Mouse (Mus musculus) intestine, embryonic 14.5 days (tissue): Measurements from ENCODE around the gene Nav1. TPM values are rescaled to one million over a fixed set of nuclear protein-coding genes. Genes with fewer than 3 reads are reported as not detected.

Source experiments
- ATAC-seq: fragments of 200-750 bp; cut with Nextera tagmentation; replicated peaks from 2 replicates; pipeline ENCODE4 v1.8.0; 2017; ENCODE audit warnings: low read depth, moderate number of reproducible peaks, moderate TSS enrichment, moderate library complexity; ENCODE audit not compliant: low FRiP score, low TSS enrichment
- DNase-seq: peaks from one replicate; pipeline ENCODE4 v3.0.0-alpha.2; 2018; ENCODE audit warnings: low spot score
- H3K27ac ChIP-seq: fragments of 300-500 bp; sonication (generic); 2 replicates; pipeline ENCODE4 v1.5.1; 2014; ENCODE audit warnings: low read depth, mild to moderate bottlenecking, control low read depth
- H3K27me3 ChIP-seq: fragments of 300-500 bp; sonication (generic); replicated peaks from 2 replicates; pipeline ENCODE4 v1.6.1; 2014; ENCODE audit warnings: low read length, control low read depth; ENCODE audit not compliant: control insufficient read depth, insufficient read depth
- H3K36me3 ChIP-seq: fragments of 300-500 bp; sonication (generic); 2 replicates; pipeline ENCODE4 v1.6.1; 2014; ENCODE audit warnings: low read length, control low read depth; ENCODE audit not compliant: control insufficient read depth, insufficient read depth
- H3K4me1 ChIP-seq: fragments of 300-500 bp; sonication (generic); replicated peaks from 2 replicates; pipeline ENCODE4 v1.6.1; 2014; ENCODE audit warnings: low read length, control low read depth, mixed read lengths; ENCODE audit not compliant: control insufficient read depth, insufficient read depth
- H3K4me2 ChIP-seq: fragments of 300-500 bp; sonication (generic); 2 replicates; pipeline ENCODE4 v1.6.1; 2014; ENCODE audit warnings: low read length
- H3K4me3 ChIP-seq: fragments of 300-500 bp; sonication (generic); 2 replicates; pipeline ENCODE4 v1.5.1; 2014; ENCODE audit warnings: low read depth, low read length, control low read depth, mixed read lengths
- H3K9ac ChIP-seq: fragments of 300-500 bp; sonication (generic); 2 replicates; pipeline ENCODE4 v1.6.1; 2014; ENCODE audit warnings: mild to moderate bottlenecking, low read length
- H3K9me3 ChIP-seq: fragments of 300-500 bp; sonication (generic); 2 replicates; pipeline ENCODE4 v1.6.1; 2016; ENCODE audit warnings: low read length, control low read depth; ENCODE audit not compliant: control insufficient read depth
- WGBS: fragments of 180-500 bp; shearing (Covaris S2); extraction: QIAGEN DNeasy Blood & Tissue Kit; methylation state at CpG from one replicate; pipeline ENCODE4 v1.1.7; 2014; 5-methylcytosine and 5-hydroxymethylcytosine counted together
- polyA plus RNA-seq: library from polyadenylated mRNA; unstranded; fragments of >200 nt; fragmentation: Nextera tagmentation; extraction: Ambion mirVana; gene quantifications from 2 replicates; pipeline ENCODE4 v1.2.1, GENCODE M21; 2014

Gene Nav1
- polyA plus RNA-seq: 21.2 and 23.7 TPM in 2 replicates

GRCm38 (mm10) chr1:135607019-135607418 lies at the start of gene Nav1:
Gene Nav1 (minus strand): TSS chr1:135607295.
- Histone ChIP-seq H3K4me1 (0 out of 2 replicates have a peak, but pooled peaks cover 6% of the 10 kb centered on the region), H3K4me3 (no peak within 1 kb of the TSS), H3K9ac (no peak within 1 kb of the TSS), H3K9me3 (no peaks in the 10 kb centered on the region), H3K27me3 (no peaks in the 10 kb centered on the region), H3K4me2 (no peak within 1 kb of the TSS), H3K36me3 (no peaks in the 10 kb centered on the region; the same call in 1 of the 2 replicates), H3K27ac (no peak within 1 kb of the TSS)
- WGBS: 43% methylated on average over 7 of the region's 7 CpGs
- DNase-seq (no peak), ATAC-seq (no peak)

DNA sequence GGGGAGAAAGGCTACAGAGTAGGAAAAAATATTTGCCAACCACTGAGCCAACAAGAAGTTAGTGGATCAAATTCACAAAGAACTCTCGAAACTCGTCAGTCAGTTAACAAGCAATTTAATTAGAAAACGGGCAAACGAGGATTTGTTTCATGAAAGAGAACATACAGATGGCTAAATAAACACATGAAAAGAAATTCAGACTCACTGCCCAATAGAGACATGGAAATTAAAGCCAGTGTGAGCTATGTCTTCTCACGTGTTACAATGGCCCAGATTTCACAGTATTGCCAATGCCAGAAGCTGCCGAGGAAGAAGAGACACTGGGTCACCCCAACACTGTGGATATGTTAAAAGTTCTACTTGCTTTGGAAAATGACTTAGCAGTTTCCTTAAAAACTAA lies 46.8 kb upstream of the Nav1 start:
- H3K36me3 ChIP-seq: no peaks in the 10 kb centered on the region
- WGBS: 91% methylated on average over 6 of the region's 6 CpGs
- no peaks in the 10 kb centered on the region for H3K27me3 ChIP-seq
- H3K9me3 ChIP-seq: peaks cover 8% of the 10 kb centered on the region; the same call in 1 of the 2 replicates
- no peak for DNase-seq
- H3K4me2 ChIP-seq: no peak overlapping the region
- no peak overlapping the region for H3K27ac ChIP-seq
- peaks cover 9% of the 10 kb centered on the region for H3K4me1 ChIP-seq
- no peak overlapping the region for H3K9ac ChIP-seq
- no peak overlapping the region for H3K4me3 ChIP-seq
- no peak for ATAC-seq

DNA sequence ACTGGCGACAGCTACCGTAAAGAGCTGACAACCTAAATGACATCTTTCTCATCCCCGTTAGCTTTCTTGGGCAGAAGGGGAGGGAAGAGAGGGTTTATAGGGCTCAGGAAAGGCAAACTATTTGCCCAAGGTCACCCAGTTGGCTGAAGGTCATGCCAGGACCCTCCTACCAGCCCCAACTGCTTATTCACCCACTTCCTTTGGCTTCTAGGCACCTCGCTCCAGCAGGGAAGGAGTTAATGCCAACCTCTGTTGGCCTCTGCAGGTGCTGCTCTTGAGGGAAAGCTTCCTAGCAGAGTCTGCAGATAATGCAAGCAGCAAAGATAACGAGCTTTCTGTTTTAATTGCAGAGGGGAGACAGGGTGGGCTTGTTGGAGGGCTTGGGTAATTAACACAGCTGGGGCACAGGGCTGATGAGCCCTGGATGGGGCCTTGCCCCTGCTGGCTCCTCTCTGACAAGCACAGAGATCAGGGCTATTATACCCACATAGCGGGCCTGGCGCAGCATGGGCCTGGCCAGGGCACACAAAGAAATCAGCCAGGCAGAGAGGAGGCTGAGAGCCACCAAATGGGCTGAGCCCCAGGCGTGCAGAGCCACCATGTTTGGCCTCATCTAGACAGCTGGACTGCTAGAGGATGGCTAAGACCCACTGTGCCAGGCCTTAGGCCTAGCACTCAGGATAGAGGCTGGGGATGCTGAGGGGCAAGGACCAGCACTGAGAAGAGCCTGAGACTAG lies 38.5 kb upstream of the Nav1 start:
- H3K27me3 ChIP-seq: no peaks in the 10 kb centered on the region
- H3K4me3 ChIP-seq: no peak overlapping the region
- H3K36me3 ChIP-seq: no peaks in the 10 kb centered on the region
- no peaks in the 10 kb centered on the region for H3K4me1 ChIP-seq
- H3K9me3 ChIP-seq: no peaks in the 10 kb centered on the region
- DNase-seq (no peak), ATAC-seq (no peak)
- WGBS: 74% methylated on average over 8 of the region's 8 CpGs
- H3K4me2 ChIP-seq: no peak overlapping the region
- H3K27ac ChIP-seq: no peak overlapping the region
- H3K9ac ChIP-seq: no peak overlapping the region

GRCm38 (mm10) chr1:135644110-135644509 lies 37.0 kb upstream of the Nav1 start:
- H3K36me3 ChIP-seq: no peaks in the 10 kb centered on the region
- H3K9me3 ChIP-seq: no peaks in the 10 kb centered on the region
- no peaks in the 10 kb centered on the region for H3K4me1 ChIP-seq
- WGBS: 69% methylated on average over 5 of the region's 5 CpGs
- H3K4me2 ChIP-seq: no peak overlapping the region
- no peak overlapping the region for H3K4me3 ChIP-seq
- no peaks in the 10 kb centered on the region for H3K27me3 ChIP-seq
- ATAC-seq (no peak), DNase-seq (no peak)
- H3K27ac ChIP-seq: no peak overlapping the region
- H3K9ac ChIP-seq: no peak overlapping the region

- Histone ChIP-seq H3K27ac (no peak overlapping the region), H3K36me3 (no peaks in the 10 kb centered on the region), H3K4me1 (no peaks in the 10 kb centered on the region), H3K4me2 (no peak overlapping the region), H3K9ac (no peak overlapping the region), H3K9me3 (no peaks in the 10 kb centered on the region), H3K27me3 (no peaks in the 10 kb centered on the region), H3K4me3 (no peak overlapping the region)
- DNase-seq (no peak), ATAC-seq (no peak)
- WGBS: 85% methylated on average over 3 of the region's 3 CpGs
Observed at GRCm38 (mm10) chr1:135643691-135644090, 36.6 kb upstream of the Nav1 start.

DNA sequence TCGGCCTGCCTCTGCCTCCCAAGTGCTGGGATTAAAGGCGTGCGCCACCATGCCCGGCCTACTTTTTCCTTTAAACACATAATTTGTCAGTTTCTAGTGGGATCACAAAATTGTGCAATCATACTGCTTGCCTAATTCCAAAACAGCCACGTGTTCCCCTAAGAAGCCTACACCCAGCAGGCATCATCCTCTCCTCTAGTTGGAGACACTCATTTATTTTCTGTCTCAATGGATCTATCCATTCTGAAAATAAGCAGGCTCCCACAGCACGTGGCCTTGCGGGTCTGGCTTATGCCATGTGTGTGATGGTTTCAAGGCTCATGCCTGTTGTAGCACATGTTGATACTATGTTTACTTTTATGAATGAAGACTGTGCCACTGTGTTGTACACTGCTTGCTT lies 32.8 kb upstream of the Nav1 start:
- no peak overlapping the region for H3K4me2 ChIP-seq
- DNase-seq (no peak), ATAC-seq (no peak)
- no peaks in the 10 kb centered on the region; the same call in 1 of the 2 replicates for H3K4me1 ChIP-seq
- H3K27me3 ChIP-seq: no peaks in the 10 kb centered on the region
- 76% methylated on average over 7 of the region's 7 CpGs for WGBS
- no peaks in the 10 kb centered on the region for H3K9me3 ChIP-seq
- H3K4me3 ChIP-seq: no peak overlapping the region
- H3K27ac ChIP-seq: no peak overlapping the region
- no peaks in the 10 kb centered on the region for H3K36me3 ChIP-seq
- no peak overlapping the region for H3K9ac ChIP-seq

DNA sequence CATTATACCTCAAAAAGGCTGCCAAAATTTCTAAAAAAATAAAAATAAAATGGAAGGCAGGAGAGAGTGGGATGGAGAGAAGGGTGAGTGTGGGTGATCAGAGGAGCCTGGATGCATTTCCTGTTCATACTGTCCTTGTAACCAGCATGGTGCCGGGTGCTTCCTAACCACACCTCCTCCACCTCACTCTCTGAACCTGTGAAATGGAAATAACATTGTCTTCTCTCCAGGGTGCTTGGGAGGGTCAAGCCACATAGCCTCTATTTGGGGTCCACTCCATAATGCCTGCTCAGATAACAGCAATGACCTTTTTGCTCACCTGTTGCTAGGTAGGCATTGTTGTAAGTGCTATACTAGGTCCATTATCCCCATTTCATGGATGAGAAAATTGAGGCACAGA lies 32.0 kb upstream of the Nav1 start:
- no peak overlapping the region for H3K4me2 ChIP-seq
- no peak overlapping the region for H3K27ac ChIP-seq
- 68% methylated on average over 1 of the region's 1 CpGs for WGBS
- DNase-seq (no peak), ATAC-seq (no peak)
- H3K4me1 ChIP-seq: no peaks in the 10 kb centered on the region; the same call in 1 of the 2 replicates
- no peak overlapping the region for H3K9ac ChIP-seq
- H3K9me3 ChIP-seq: no peaks in the 10 kb centered on the region
- H3K27me3 ChIP-seq: no peaks in the 10 kb centered on the region
- no peak overlapping the region for H3K4me3 ChIP-seq
- no peaks in the 10 kb centered on the region for H3K36me3 ChIP-seq

GRCm38 (mm10) chr1:135637574-135638008 lies 30.5 kb upstream of the Nav1 start:
- H3K4me3 ChIP-seq: no peak overlapping the region
- H3K9ac ChIP-seq: no peak overlapping the region
- no peaks in the 10 kb centered on the region for H3K36me3 ChIP-seq
- no peak overlapping the region for H3K27ac ChIP-seq
- H3K4me1 ChIP-seq: no peaks in the 10 kb centered on the region; the same call in 1 of the 2 replicates
- no peaks in the 10 kb centered on the region for H3K27me3 ChIP-seq
- WGBS: 25% methylated on average over 3 of the region's 3 CpGs
- no peaks in the 10 kb centered on the region for H3K9me3 ChIP-seq
- DNase-seq (no peak), ATAC-seq (no peak)
- H3K4me2 ChIP-seq: no peak overlapping the region

DNA sequence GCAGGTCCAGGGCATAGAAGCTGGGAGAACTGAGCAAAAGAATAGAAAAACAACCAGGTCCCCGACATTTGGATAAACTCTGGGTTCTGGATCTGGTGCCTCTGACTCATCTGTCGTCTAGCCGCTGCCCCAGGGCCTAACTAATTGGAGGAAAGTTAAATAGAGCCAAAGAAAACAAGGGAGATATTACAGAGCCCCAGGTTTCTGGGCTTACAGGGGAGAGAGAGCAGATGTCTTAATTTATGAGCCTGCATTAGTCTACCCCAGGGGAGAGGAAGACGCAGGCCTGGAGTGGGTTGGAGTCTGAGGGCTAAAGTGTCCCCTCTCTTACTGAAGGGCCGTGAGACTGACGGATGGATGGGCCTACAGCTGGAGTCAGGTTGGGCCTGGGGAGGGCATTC lies 29.0 kb upstream of the Nav1 start:
- 35% methylated on average over 6 of the region's 6 CpGs for WGBS
- H3K4me1 ChIP-seq: peaks cover 11% of the 10 kb centered on the region

More for the DNA sequence above, 29.0 kb upstream of the Nav1 start:
- Histone ChIP-seq H3K27ac (no peak overlapping the region), H3K4me3 (no peak overlapping the region), H3K9me3 (no peaks in the 10 kb centered on the region), H3K27me3 (no peaks in the 10 kb centered on the region), H3K9ac (no peak overlapping the region), H3K36me3 (no peaks in the 10 kb centered on the region), H3K4me2 (no peak overlapping the region)
- no peak for ATAC-seq
- DNase-seq: no peak
